Mouse (Mus musculus): ENCODE data around the gene Btnl9. TPM values are rescaled to one million over a fixed set of nuclear protein-coding genes. Genes with fewer than 3 reads are reported as not detected.
A peak's percentile ranks its signal among the peaks of the same experiment; 100 is the strongest.
"Not testable (repeated sequence)": the region's sequence is repeated elsewhere in the genome, so short reads cannot be mapped to it uniquely, and the experiment has no call there.

Gene Btnl9
- polyA plus RNA-seq, 1 experiment = not detected

GRCm38 (mm10) chr11:49203771-49204497 lies 17.0 kb upstream of the Btnl9 start:
- Histone ChIP-seq H3K27ac (ENCODE audit: insufficient read depth, low read length) (peak overlapping the region; percentile 96), H3K4me3 (ENCODE audit: insufficient read depth, low read length) (peak overlapping the region; percentile 98), H3K4me1 (ENCODE audit: control insufficient read depth, insufficient read depth, low read length) (0 out of 2 replicates have a peak, but pooled peaks cover 1% of the 10 kb centered on the region)
- TF ChIP-seq POLR2A (IDR thresholded peaks at IDR 0.05; ENCODE audit: extremely low read depth, insufficient read depth, low read length) (no peak), CTCF (IDR thresholded peaks at IDR 0.05; ENCODE audit: extremely low read depth, insufficient read depth, low read length) (no peak)

GRCm38 (mm10) chr11:49203129-49203768 lies 16.3 kb upstream of the Btnl9 start, which contains the start of gene Zfp62:
Zfp62 (plus strand) TSS chr11:49203292.
- peak within 1 kb of the TSS; percentile 98 for H3K4me3 ChIP-seq (ENCODE audit: insufficient read depth, low read length)
- H3K4me1 ChIP-seq (ENCODE audit: control insufficient read depth, insufficient read depth, low read length) = 0 out of 2 replicates have a peak, but pooled peaks cover 1% of the 10 kb centered on the region
- peak within 1 kb of the TSS; percentile 96 for H3K27ac ChIP-seq (ENCODE audit: insufficient read depth, low read length)
- TF ChIP-seq CTCF (IDR thresholded peaks at IDR 0.05; ENCODE audit: extremely low read depth, insufficient read depth, low read length) = no peak
- peak; percentile 74 for TF ChIP-seq POLR2A (IDR thresholded peaks at IDR 0.05; ENCODE audit: extremely low read depth, insufficient read depth, low read length)

GRCm38 (mm10) chr11:49202523-49203061 lies 15.6 kb upstream of the Btnl9 start:
- peak overlapping the region; percentile 98 for H3K4me3 ChIP-seq (ENCODE audit: insufficient read depth, low read length)
- 0 out of 2 replicates have a peak, but pooled peaks cover 1% of the 10 kb centered on the region for H3K4me1 ChIP-seq (ENCODE audit: control insufficient read depth, insufficient read depth, low read length)
- no peak for TF ChIP-seq POLR2A (IDR thresholded peaks at IDR 0.05; ENCODE audit: extremely low read depth, insufficient read depth, low read length)
- no peak for TF ChIP-seq CTCF (IDR thresholded peaks at IDR 0.05; ENCODE audit: extremely low read depth, insufficient read depth, low read length)

GRCm38 (mm10) chr11:49202071-49202470 lies 15.1 kb upstream of the Btnl9 start:
- no peak overlapping the region for H3K27ac ChIP-seq (ENCODE audit: insufficient read depth, low read length)
- H3K4me1 ChIP-seq (ENCODE audit: control insufficient read depth, insufficient read depth, low read length) = 0 out of 2 replicates have a peak, but pooled peaks cover 1% of the 10 kb centered on the region
- TF ChIP-seq CTCF (IDR thresholded peaks at IDR 0.05; ENCODE audit: extremely low read depth, insufficient read depth, low read length) (no peak), POLR2A (IDR thresholded peaks at IDR 0.05; ENCODE audit: extremely low read depth, insufficient read depth, low read length) (no peak)
- peak overlapping the region; percentile 98; the same call in 1 of the 2 replicates for H3K4me3 ChIP-seq (ENCODE audit: insufficient read depth, low read length)

More at GRCm38 (mm10) chr11:49202523-49203061, 15.6 kb upstream of the Btnl9 start:
- peak overlapping the region; percentile 12; the same call in 1 of the 2 replicates for H3K27ac ChIP-seq (ENCODE audit: insufficient read depth, low read length)

- no peak for TF ChIP-seq CTCF (IDR thresholded peaks at IDR 0.05; ENCODE audit: extremely low read depth, insufficient read depth, low read length)
- TF ChIP-seq POLR2A (IDR thresholded peaks at IDR 0.05; ENCODE audit: extremely low read depth, insufficient read depth, low read length) = no peak
- 0 out of 2 replicates have a peak, but pooled peaks cover 1% of the 10 kb centered on the region for H3K4me1 ChIP-seq (ENCODE audit: control insufficient read depth, insufficient read depth, low read length)
- H3K27ac ChIP-seq (ENCODE audit: insufficient read depth, low read length) = no peak overlapping the region
- H3K4me3 ChIP-seq (ENCODE audit: insufficient read depth, low read length) = no peak overlapping the region
These were observed 14.2 kb upstream of the Btnl9 start for GRCm38 (mm10) chr11:49201142-49201541.

- no peak for TF ChIP-seq CTCF (IDR thresholded peaks at IDR 0.05; ENCODE audit: extremely low read depth, insufficient read depth, low read length)
- no peak for TF ChIP-seq POLR2A (IDR thresholded peaks at IDR 0.05; ENCODE audit: extremely low read depth, insufficient read depth, low read length)
- Histone ChIP-seq H3K27ac (ENCODE audit: insufficient read depth, low read length) (no peak overlapping the region), H3K4me3 (ENCODE audit: insufficient read depth, low read length) (no peak overlapping the region), H3K4me1 (ENCODE audit: control insufficient read depth, insufficient read depth, low read length) (0 out of 2 replicates have a peak, but pooled peaks cover 1% of the 10 kb centered on the region)
These were observed 13.7 kb upstream of the Btnl9 start for GRCm38 (mm10) chr11:49200666-49201065.

- H3K4me1 ChIP-seq (ENCODE audit: control insufficient read depth, insufficient read depth, low read length) = 0 out of 2 replicates have a peak, but pooled peaks cover 1% of the 10 kb centered on the region
- TF ChIP-seq CTCF (IDR thresholded peaks at IDR 0.05; ENCODE audit: extremely low read depth, insufficient read depth, low read length) (no peak), POLR2A (IDR thresholded peaks at IDR 0.05; ENCODE audit: extremely low read depth, insufficient read depth, low read length) (no peak)
- no peak overlapping the region for H3K4me3 ChIP-seq (ENCODE audit: insufficient read depth, low read length)
- H3K27ac ChIP-seq (ENCODE audit: insufficient read depth, low read length) = no peak overlapping the region; the same call in 1 of the 2 replicates
These were observed 8.9 kb upstream of the Btnl9 start for GRCm38 (mm10) chr11:49195819-49196322.

- not testable (repeated sequence) for H3K4me1 ChIP-seq (ENCODE audit: control insufficient read depth, insufficient read depth, low read length); H3K4me3 ChIP-seq (ENCODE audit: insufficient read depth, low read length); H3K27ac ChIP-seq (ENCODE audit: insufficient read depth, low read length)
These were observed 7.8 kb upstream of the Btnl9 start for GRCm38 (mm10) chr11:49194771-49195170.

- H3K4me3 ChIP-seq (ENCODE audit: insufficient read depth, low read length) = no peak overlapping the region
- no peak overlapping the region for H3K27ac ChIP-seq (ENCODE audit: insufficient read depth, low read length)
- no peak for TF ChIP-seq POLR2A (IDR thresholded peaks at IDR 0.05; ENCODE audit: extremely low read depth, insufficient read depth, low read length)
- TF ChIP-seq CTCF (IDR thresholded peaks at IDR 0.05; ENCODE audit: extremely low read depth, insufficient read depth, low read length) = no peak
- H3K4me1 ChIP-seq (ENCODE audit: control insufficient read depth, insufficient read depth, low read length) = 0 out of 2 replicates have a peak, but pooled peaks cover 1% of the 10 kb centered on the region
These were observed 4.1 kb upstream of the Btnl9 start for GRCm38 (mm10) chr11:49191083-49191482.

Data from cortical plate, adult 2 months (tissue).